Mouse (Mus musculus): ENCODE results near the gene Mak. TPM values are rescaled to one million over a fixed set of nuclear protein-coding genes. Genes with fewer than 3 reads are reported as not detected.

The Mak gene
- total and polyA plus RNA-seq, 3 experiments = not detected

DNA sequence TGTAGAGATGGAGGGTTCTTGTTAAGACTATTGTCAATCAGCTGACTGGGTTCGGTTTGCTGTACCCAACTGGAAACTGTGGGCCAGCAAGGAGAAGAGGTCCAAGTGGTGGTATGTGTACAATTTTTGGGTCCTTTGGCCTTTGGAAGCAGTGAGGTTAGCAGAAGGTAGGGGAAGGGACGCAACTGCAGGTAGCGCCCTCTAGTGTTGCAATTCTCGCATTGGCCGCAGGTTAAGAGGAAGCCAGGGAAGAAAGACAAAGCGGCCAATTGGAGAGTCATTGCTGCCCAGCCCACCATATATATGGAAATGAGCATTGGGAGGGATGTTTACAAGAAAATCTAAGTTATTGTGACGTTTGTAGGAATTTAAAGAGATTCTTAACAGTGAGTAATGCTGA lies 101.9 kb downstream of the Mak start (continued):
- TF ChIP-seq ZC3H11A (IDR thresholded peaks at IDR 0.05; ENCODE audit: low read depth, low read length) (peak; percentile 77), USF2 (IDR thresholded peaks at IDR 0.05; ENCODE audit: borderline replicate concordance in 1 of 2, insufficient read depth in 1 of 2, low read depth in 1 of 2, low read length in 2 of 2) (no peak), SMC3 (IDR thresholded peaks at IDR 0.05; ENCODE audit: low read depth, low read length) (peak; percentile 85), POLR2AphosphoS5 (IDR thresholded peaks at IDR 0.05; ENCODE audit: borderline replicate concordance, low read depth, low read length) (no peak), NELFE (IDR thresholded peaks at IDR 0.05; ENCODE audit: low read depth, low read length) (no peak), CHD1 (IDR thresholded peaks at IDR 0.05; ENCODE audit: low read depth, low read length) (no peak)

Other genes with a start within 250 kb of the Mak start
- gene Gcnt2, start 220.0 kb downstream of the Mak start, total RNA-seq (2012; rRNA removed) = 0.04 TPM in 1 of 2 replicates, not detected in the other
- gene Gcnt2, start 220.0 kb downstream of the Mak start, polyA plus RNA-seq (2012; ENCODE audit: insufficient read depth in 1 of 2, insufficient read length in 2 of 2, low read depth in 1 of 2, low replicate concordance in 2 of 2, missing spikeins in 1 of 2) = under 1 TPM in 1 of 2 experiments, not detected in 1; 0.03 TPM
- 94.5 and 109 TPM in 2 replicates for gene Pak1ip1, start 78.7 kb downstream of the Mak start, total RNA-seq (2012; rRNA removed)
- gene Pak1ip1, start 78.7 kb downstream of the Mak start, polyA plus RNA-seq (2012; ENCODE audit: insufficient read depth in 1 of 2, insufficient read length in 2 of 2, low read depth in 1 of 2, low replicate concordance in 2 of 2, missing spikeins in 1 of 2) = 100 to 1,000 TPM in 1 of 2 experiments, not detected in 1; 101 TPM
- gene Tmem14c, start 63.4 kb downstream of the Mak start, total RNA-seq (2012; rRNA removed) = 260 and 319 TPM in 2 replicates
- gene Tmem14c, start 63.4 kb downstream of the Mak start, polyA plus RNA-seq (2012; ENCODE audit: insufficient read depth in 1 of 2, insufficient read length in 2 of 2, low read depth in 1 of 2, low replicate concordance in 2 of 2, missing spikeins in 1 of 2) = 100 to 1,000 TPM in 1 of 2 experiments, not detected in 1; 294 TPM
- not detected in 2 replicates for gene Gcm2, start 31.3 kb upstream of the Mak start, total RNA-seq (2012; rRNA removed)
- not detected for gene Gcm2, start 31.3 kb upstream of the Mak start, polyA plus RNA-seq (2012; ENCODE audit: insufficient read depth in 1 of 2, insufficient read length in 2 of 2, low read depth in 1 of 2, low replicate concordance in 2 of 2, missing spikeins in 1 of 2)
- gene Sycp2l, start 34.6 kb upstream of the Mak start, total RNA-seq (2012; rRNA removed) = not detected in 2 replicates
- gene Sycp2l, start 34.6 kb upstream of the Mak start, polyA plus RNA-seq (2012; ENCODE audit: insufficient read depth in 1 of 2, insufficient read length in 2 of 2, low read depth in 1 of 2, low replicate concordance in 2 of 2, missing spikeins in 1 of 2) = not detected
- not detected in 2 replicates for gene Elovl2, start 140.7 kb upstream of the Mak start, total RNA-seq (2012; rRNA removed)
- gene Elovl2, start 140.7 kb upstream of the Mak start, polyA plus RNA-seq (2012; ENCODE audit: insufficient read depth in 1 of 2, insufficient read length in 2 of 2, low read depth in 1 of 2, low replicate concordance in 2 of 2, missing spikeins in 1 of 2) = not detected
- 10.7 and 11.1 TPM in 2 replicates for gene Smim13, start 170.1 kb upstream of the Mak start, total RNA-seq (2012; rRNA removed)
- gene Smim13, start 170.1 kb upstream of the Mak start, polyA plus RNA-seq (2012; ENCODE audit: insufficient read depth in 1 of 2, insufficient read length in 2 of 2, low read depth in 1 of 2, low replicate concordance in 2 of 2, missing spikeins in 1 of 2) = 10 to 100 TPM in 1 of 2 experiments, not detected in 1; 13.1 TPM
- not detected in 2 replicates for gene Gm17364, start 194.3 kb upstream of the Mak start, total RNA-seq (2012; rRNA removed)
- gene Gm17364, start 194.3 kb upstream of the Mak start, polyA plus RNA-seq (2012; ENCODE audit: insufficient read depth in 1 of 2, insufficient read length in 2 of 2, low read depth in 1 of 2, low replicate concordance in 2 of 2, missing spikeins in 1 of 2) = not detected

Data from MEL (cell line).